Mouse (Mus musculus) stomach, embryonic 15.5 days (tissue): ENCODE results near the gene Pim2. TPM values are rescaled to one million over a fixed set of nuclear protein-coding genes. Genes with fewer than 3 reads are reported as not detected.
"Not testable (repeated sequence)": the region's sequence is repeated elsewhere in the genome, so short reads cannot be mapped to it uniquely, and the experiment has no call there.

Experiments used
- ATAC-seq: fragments of 200-750 bp; cut with Nextera tagmentation; 2 replicates; pipeline ENCODE4 v1.8.0; 2017; ENCODE audit warnings: low read depth, moderate number of reproducible peaks, moderate TSS enrichment; ENCODE audit not compliant: insufficient read depth, low FRiP score
- H3K27ac ChIP-seq: fragments of 300-500 bp; sonication (generic); 2 replicates; pipeline ENCODE4 v1.5.1; 2015; ENCODE audit warnings: mild to moderate bottlenecking, inconsistent platforms
- H3K27me3 ChIP-seq: fragments of 300-500 bp; sonication (generic); replicated peaks from 2 replicates; pipeline ENCODE4 v1.6.1; 2015; ENCODE audit warnings: inconsistent platforms
- H3K36me3 ChIP-seq: fragments of 300-500 bp; sonication (generic); 2 replicates; pipeline ENCODE4 v1.6.1; 2015; ENCODE audit warnings: inconsistent platforms
- H3K4me1 ChIP-seq: fragments of 300-500 bp; sonication (generic); 2 replicates; pipeline ENCODE4 v1.6.1; 2015; ENCODE audit warnings: inconsistent platforms
- H3K4me2 ChIP-seq: fragments of 300-500 bp; sonication (generic); 2 replicates; pipeline ENCODE4 v1.6.1; 2015; ENCODE audit warnings: mild to moderate bottlenecking, inconsistent platforms
- H3K4me3 ChIP-seq: fragments of 300-500 bp; sonication (generic); replicated peaks from 2 replicates; pipeline ENCODE4 v1.5.1; 2015; ENCODE audit warnings: inconsistent platforms
- H3K9ac ChIP-seq: fragments of 300-500 bp; sonication (generic); 2 replicates; pipeline ENCODE4 v1.6.1; 2015; ENCODE audit warnings: inconsistent platforms
- H3K9me3 ChIP-seq: fragments of 300-500 bp; sonication (generic); 2 replicates; pipeline ENCODE4 v1.6.1; 2016; ENCODE audit warnings: inconsistent platforms
- WGBS: fragments of 180-500 bp; shearing (Covaris S2); methylation state at CpG from one replicate; pipeline ENCODE4 v1.1.7; 2015; 5-methylcytosine and 5-hydroxymethylcytosine counted together
- polyA plus RNA-seq: library from polyadenylated mRNA; unstranded; fragments of >200 nt; fragmentation: Nextera tagmentation; extraction: Ambion mirVana; gene quantifications from 2 replicates; pipeline ENCODE4 v1.2.1, GENCODE M21; 2015

Gene Pim2
- polyA plus RNA-seq, 1 experiment from 2014 or later, result 10.3 TPM

DNA sequence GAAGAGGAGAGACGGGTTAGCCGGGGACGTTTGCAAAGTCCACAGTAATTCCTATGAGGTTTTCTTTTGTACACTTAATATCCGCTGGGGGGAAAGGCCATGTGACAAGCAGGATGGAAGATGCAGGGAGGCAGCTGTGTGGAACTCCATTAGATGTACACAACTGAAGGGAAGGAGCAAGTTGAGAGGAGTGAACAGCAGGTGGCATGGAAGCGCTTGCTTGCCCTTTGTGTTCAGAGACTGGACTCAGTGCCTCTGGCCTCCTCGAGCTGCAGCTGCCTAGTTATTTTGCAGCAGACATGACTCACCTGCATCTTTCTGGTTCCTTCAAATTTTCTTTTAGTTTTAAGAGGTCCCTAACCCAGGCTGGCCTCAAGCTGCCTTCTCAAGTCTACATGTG, 32.4 kb downstream of the Pim2 start:
- WGBS, result 64% methylated on average over 6 of the region's 6 CpGs
- Histone ChIP-seq H3K27ac (no peak overlapping the region), H3K4me1 (no peaks in the 10 kb centered on the region), H3K4me3 (no peak overlapping the region), H3K36me3 (no peaks in the 10 kb centered on the region), H3K9me3 (no peaks in the 10 kb centered on the region), H3K4me2 (no peak overlapping the region), H3K9ac (no peak overlapping the region), H3K27me3 (no peaks in the 10 kb centered on the region)
- ATAC-seq, result no peak

DNA sequence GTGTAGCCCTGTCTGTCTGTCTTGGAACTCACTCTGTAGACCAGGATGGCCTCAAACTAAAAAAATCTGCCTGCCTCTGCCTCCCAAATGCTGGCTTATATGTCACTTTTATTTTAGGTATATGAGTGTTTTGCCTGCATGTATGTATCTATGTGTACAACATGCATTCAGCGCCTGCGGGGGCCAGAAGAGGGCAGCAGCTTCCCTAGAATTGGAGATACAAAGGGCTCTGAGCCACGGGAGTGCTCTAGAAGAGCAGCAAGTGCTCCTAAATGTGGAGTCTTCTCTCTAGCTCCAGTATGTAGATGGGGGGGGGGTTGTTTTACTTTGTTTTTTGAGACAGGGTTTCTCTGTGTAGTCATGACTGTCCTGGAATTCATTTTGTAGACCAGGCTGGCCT, 37.6 kb downstream of the Pim2 start:
- WGBS, result 15% methylated on average over 3 of the region's 3 CpGs
- H3K4me3 ChIP-seq, H3K4me1 ChIP-seq: not testable (repeated sequence)

DNA sequence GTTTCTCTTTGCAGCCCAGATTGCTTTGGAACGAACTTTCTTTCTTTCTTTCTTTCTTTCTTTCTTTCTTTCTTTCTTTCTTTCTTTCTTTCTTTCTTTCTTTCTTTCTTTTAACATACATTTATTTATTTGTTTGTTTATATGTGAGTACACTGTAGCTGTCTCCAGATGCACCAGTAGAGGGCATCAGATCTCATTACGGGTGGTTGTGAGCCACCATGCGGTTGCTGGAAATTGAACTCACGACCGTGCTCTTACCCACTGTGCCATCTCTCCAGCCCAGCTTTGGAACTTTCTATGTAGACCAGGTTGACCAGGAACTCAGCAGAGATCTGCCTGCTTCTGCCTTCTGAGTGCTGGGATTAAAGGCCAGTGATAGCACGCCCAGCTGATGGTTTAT, 39.9 kb downstream of the Pim2 start:
- not testable (repeated sequence) for H3K9ac ChIP-seq, H3K9me3 ChIP-seq, H3K36me3 ChIP-seq, H3K4me2 ChIP-seq, H3K4me3 ChIP-seq, H3K4me1 ChIP-seq, ATAC-seq, H3K27ac ChIP-seq
- peaks cover 25% of the 10 kb centered on the region for H3K27me3 ChIP-seq
- WGBS, result 71% methylated on average over 6 of the region's 6 CpGs

More for the DNA sequence above, 37.6 kb downstream of the Pim2 start:
- peaks cover 12% of the 10 kb centered on the region; the same call in 1 of the 2 replicates for H3K27me3 ChIP-seq
- H3K36me3 ChIP-seq, H3K9me3 ChIP-seq, H3K4me2 ChIP-seq, H3K27ac ChIP-seq, H3K9ac ChIP-seq, ATAC-seq: not testable (repeated sequence)

DNA sequence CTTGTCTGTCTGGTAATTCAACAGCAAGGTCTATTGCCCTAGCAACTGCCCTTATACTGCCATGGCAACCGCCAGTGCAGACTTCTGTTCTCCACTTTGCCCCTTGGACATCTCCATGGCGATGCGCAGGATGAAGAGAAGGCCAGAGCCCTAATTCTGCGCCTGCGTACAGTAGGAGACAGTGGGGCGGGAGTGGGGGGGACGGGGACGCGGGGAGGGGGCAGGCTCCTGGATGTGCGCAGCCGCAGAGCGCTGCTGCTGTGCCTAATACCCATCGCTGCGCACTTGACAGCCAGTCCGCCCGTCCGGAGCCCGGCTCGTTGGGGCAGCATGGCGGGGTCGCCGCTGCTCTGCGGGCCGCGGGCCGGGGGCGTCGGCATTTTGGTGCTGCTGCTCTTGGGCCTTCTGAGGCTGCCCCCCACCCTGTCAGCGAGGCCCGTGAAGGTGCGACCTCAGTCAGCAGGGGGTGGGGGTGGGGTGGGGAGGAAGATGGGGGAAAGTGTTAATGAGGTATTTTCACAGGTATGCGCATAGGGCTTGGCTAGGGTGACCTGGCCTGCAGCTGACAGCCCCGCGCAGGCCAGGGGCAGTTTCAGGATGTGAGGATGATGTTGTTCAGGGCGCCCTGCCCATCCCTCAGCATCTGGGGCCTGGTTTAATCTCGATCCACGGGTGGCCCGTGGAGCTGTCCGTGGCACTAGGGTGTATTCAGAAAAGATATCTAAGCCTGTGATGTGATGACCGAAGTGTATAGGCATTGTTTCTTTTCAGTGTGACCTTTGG, 41.7 kb downstream of the Pim2 start, which contains the start of gene Pcsk1n:
Gene Pcsk1n, plus strand, starts transcription at position 222 of the 783 bp plus-strand sequence.
- Histone ChIP-seq H3K9ac (no peak within 1 kb of the TSS), H3K9me3 (no peaks in the 10 kb centered on the region), H3K4me1 (0 out of 2 replicates have a peak, but pooled peaks cover 4% of the 10 kb centered on the region), H3K27ac (no peak within 1 kb of the TSS), H3K4me3 (0 out of 2 replicates have a peak within 1 kb of the TSS, but pooled peaks have one; percentile 5), H3K27me3 (peaks cover 35% of the 10 kb centered on the region), H3K36me3 (no peaks in the 10 kb centered on the region), H3K4me2 (peak within 1 kb of the TSS; percentile 23; the same call in 1 of the 2 replicates)
- 16% methylated on average over 39 of the region's 40 CpGs for WGBS
- ATAC-seq, result no peak

DNA sequence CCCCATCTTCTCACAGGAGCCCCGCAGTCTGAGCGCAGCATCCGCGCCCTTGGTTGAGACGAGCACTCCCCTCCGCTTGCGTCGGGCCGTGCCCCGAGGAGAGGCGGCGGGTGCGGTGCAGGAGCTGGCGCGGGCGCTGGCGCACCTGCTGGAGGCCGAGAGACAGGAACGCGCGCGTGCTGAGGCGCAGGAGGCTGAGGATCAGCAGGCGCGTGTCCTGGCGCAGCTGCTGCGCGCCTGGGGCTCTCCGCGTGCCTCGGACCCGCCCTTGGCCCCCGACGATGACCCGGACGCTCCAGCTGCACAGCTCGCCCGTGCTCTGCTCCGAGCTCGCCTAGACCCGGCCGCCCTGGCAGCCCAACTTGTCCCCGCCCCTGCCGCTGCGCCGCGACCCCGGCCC, 44.0 kb downstream of the Pim2 start:
- peaks cover 42% of the 10 kb centered on the region for H3K27me3 ChIP-seq
- no peaks in the 10 kb centered on the region for H3K9me3 ChIP-seq
- no peak for ATAC-seq

DNA sequence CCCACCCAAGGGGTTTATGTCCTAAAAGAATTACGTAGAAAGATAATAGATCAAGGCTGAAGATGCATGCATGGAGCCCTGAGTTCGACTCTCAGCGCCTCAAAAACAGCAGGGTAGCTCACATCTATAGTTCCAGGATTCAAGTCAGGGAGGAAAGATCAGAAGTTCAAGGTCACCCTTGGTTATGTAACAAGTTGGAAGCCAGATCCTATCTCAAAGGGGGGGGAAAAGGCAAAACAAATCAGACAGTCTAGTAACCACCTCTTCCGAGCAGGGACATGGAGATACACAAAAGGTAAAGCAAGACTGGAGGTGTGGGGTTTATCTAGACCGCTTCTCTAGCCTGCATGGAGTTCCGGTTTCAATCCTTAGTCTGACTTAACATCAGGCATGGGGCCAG, 48.2 kb downstream of the Pim2 start:
- Histone ChIP-seq H3K4me2 (no peak overlapping the region), H3K4me3 (no peak overlapping the region), H3K27me3 (peaks cover 30% of the 10 kb centered on the region), H3K9ac (no peak overlapping the region), H3K9me3 (no peaks in the 10 kb centered on the region), H3K27ac (no peak overlapping the region), H3K4me1 (0 out of 2 replicates have a peak, but pooled peaks cover 4% of the 10 kb centered on the region), H3K36me3 (no peaks in the 10 kb centered on the region)
- WGBS, result 74% methylated on average over 6 of the region's 6 CpGs
- no peak for ATAC-seq

More for the DNA sequence above, 44.0 kb downstream of the Pim2 start:
- H3K36me3 ChIP-seq, result no peaks in the 10 kb centered on the region
- H3K4me2 ChIP-seq, result peak overlapping the region; percentile 47
- H3K4me1 ChIP-seq, result 0 out of 2 replicates have a peak, but pooled peaks cover 4% of the 10 kb centered on the region
- H3K9ac ChIP-seq, result no peak overlapping the region
- H3K27ac ChIP-seq, result no peak overlapping the region
- WGBS, result 17% methylated on average over 34 of the region's 48 CpGs
- H3K4me3 ChIP-seq, result peak overlapping the region; percentile 16

DNA sequence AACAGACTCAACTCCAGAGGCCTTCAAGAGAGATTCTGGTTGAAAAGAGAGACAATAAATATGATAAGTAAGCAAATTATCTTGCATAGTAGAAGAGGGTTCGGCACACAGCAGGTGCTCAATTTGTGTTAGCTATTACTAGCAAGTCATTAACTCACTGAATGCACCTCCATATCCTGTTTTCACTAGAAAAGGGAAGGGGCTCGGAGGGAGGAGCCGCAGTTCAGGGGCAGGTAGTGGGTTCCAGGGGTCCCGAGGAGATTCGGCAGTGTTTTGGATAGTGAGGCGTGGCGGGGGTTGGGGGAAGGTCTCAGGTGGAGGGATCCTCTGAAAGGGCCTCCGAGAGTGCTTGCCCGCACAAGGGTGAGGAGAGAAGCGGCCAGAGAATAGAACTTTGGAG, 49.1 kb downstream of the Pim2 start:
- Histone ChIP-seq H3K27ac (no peak overlapping the region), H3K4me3 (no peak overlapping the region), H3K4me2 (no peak overlapping the region), H3K27me3 (peaks cover 25% of the 10 kb centered on the region), H3K9ac (no peak overlapping the region), H3K36me3 (no peaks in the 10 kb centered on the region), H3K4me1 (0 out of 2 replicates have a peak, but pooled peaks cover 3% of the 10 kb centered on the region), H3K9me3 (no peaks in the 10 kb centered on the region)
- ATAC-seq, result no peak
- WGBS, result 22% methylated on average over 10 of the region's 10 CpGs

DNA sequence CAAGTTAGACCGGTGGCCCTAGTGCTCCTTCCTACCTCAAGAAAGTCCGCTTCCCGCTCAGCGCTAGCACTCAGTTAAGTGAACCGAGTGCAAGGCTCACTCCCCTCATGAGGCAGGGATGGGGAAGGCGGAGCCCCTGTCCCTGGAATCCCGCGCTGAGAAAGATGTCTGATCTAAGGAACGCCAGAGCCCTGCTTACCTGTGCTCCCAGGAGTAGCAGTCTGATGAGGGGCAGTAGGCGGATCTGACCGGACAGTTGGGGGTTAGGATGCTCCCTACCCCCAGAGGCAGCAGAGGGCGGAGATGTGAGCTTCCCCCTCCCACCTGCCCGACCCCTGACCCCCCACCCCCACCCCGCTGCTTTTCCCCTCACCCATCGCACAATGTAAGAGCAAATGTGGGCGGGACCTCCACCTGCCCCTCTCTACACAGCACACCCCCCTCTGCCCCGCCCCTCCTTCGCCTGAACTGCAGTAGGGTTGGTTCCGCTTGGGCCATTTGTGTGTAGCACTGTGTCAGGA, 50.3 kb downstream of the Pim2 start, which contains the start of gene Eras:
Gene Eras, minus strand, starts transcription at position 338 of the 521 bp plus-strand sequence.
- Histone ChIP-seq H3K4me2 (no peak within 1 kb of the TSS), H3K27me3 (0 out of 2 replicates have a peak, but pooled peaks cover 13% of the 10 kb centered on the region), H3K4me3 (no peak within 1 kb of the TSS), H3K9me3 (no peaks in the 10 kb centered on the region), H3K9ac (no peak within 1 kb of the TSS), H3K27ac (no peak within 1 kb of the TSS), H3K36me3 (no peaks in the 10 kb centered on the region), H3K4me1 (no peaks in the 10 kb centered on the region)
- 15% methylated on average over 19 of the region's 19 CpGs for WGBS
- ATAC-seq, result no peak

Other genes with a start within 250 kb of the Pim2 start
- 7.3 and 7.5 TPM in 2 replicates for gene Syp, start 239.8 kb upstream of the Pim2 start, polyA plus RNA-seq
- 10.7 and 10.8 TPM in 2 replicates for gene Prickle3, start 221.0 kb upstream of the Pim2 start, polyA plus RNA-seq
- gene Plp2, start 206.9 kb upstream of the Pim2 start, polyA plus RNA-seq, result 223 and 255 TPM in 2 replicates
- 0.54 and 0.74 TPM in 2 replicates for gene Magix, start 197.0 kb upstream of the Pim2 start, polyA plus RNA-seq
- gene Gpkow, start 181.1 kb upstream of the Pim2 start, polyA plus RNA-seq, result 33.0 and 34.9 TPM in 2 replicates
- 32.0 and 32.5 TPM in 2 replicates for gene Wdr45, start 163.9 kb upstream of the Pim2 start, polyA plus RNA-seq
- gene Gm45208, start 156.0 kb upstream of the Pim2 start, polyA plus RNA-seq, result 1.5 TPM in 1 of 2 replicates, not detected in the other
- 58.3 and 60.9 TPM in 2 replicates for gene Praf2, start 149.8 kb upstream of the Pim2 start, polyA plus RNA-seq
- 16.0 and 22.2 TPM in 2 replicates for gene Ccdc120, start 127.4 kb upstream of the Pim2 start, polyA plus RNA-seq
- 26.2 and 29.9 TPM in 2 replicates for gene Tfe3, start 115.7 kb upstream of the Pim2 start, polyA plus RNA-seq
- gene Gripap1, start 88.5 kb upstream of the Pim2 start, polyA plus RNA-seq, result 38.9 and 42.4 TPM in 2 replicates
- gene Kcnd1, start 56.0 kb upstream of the Pim2 start, polyA plus RNA-seq, result 1.4 and 1.5 TPM in 2 replicates
- 44.3 and 44.7 TPM in 2 replicates for gene Otud5, start 36.9 kb upstream of the Pim2 start, polyA plus RNA-seq
- gene Slc35a2, start 5.8 kb downstream of the Pim2 start, polyA plus RNA-seq, result 39.0 and 39.4 TPM in 2 replicates
- gene Pqbp1, start 21.0 kb downstream of the Pim2 start, polyA plus RNA-seq, result 110 and 111 TPM in 2 replicates
- 141 and 148 TPM in 2 replicates for gene Timm17b, start 21.1 kb downstream of the Pim2 start, polyA plus RNA-seq
- gene Gm10491, start 29.6 kb downstream of the Pim2 start, polyA plus RNA-seq, result not detected in 2 replicates
- gene Gm10490, start 31.3 kb downstream of the Pim2 start, polyA plus RNA-seq, result not detected in 2 replicates
- 13.0 and 13.2 TPM in 2 replicates for gene Pcsk1n, start 41.6 kb downstream of the Pim2 start, polyA plus RNA-seq
- gene Eras, start 50.3 kb downstream of the Pim2 start, polyA plus RNA-seq, result not detected in 2 replicates
- gene Hdac6, start 69.6 kb downstream of the Pim2 start, polyA plus RNA-seq, result 19.9 and 22.4 TPM in 2 replicates
- 4.2 and 9.7 TPM in 2 replicates for gene Gata1, start 99.8 kb downstream of the Pim2 start, polyA plus RNA-seq
- 1.2 and 1.3 TPM in 2 replicates for gene Glod5, start 140.2 kb downstream of the Pim2 start, polyA plus RNA-seq
- gene Suv39h1, start 196.5 kb downstream of the Pim2 start, polyA plus RNA-seq, result 46.3 and 47.4 TPM in 2 replicates
- gene Was, start 212.2 kb downstream of the Pim2 start, polyA plus RNA-seq, result 0.48 and 1.2 TPM in 2 replicates